Mouse (Mus musculus): ENCODE data around the gene Msantd1. TPM values are rescaled to one million over a fixed set of nuclear protein-coding genes. Genes with fewer than 3 reads are reported as not detected.
"Not testable (repeated sequence)": the region's sequence is repeated elsewhere in the genome, so short reads cannot be mapped to it uniquely, and the experiment has no call there.

Gene Msantd1
- under 1 TPM; 0.39 to 0.60 TPM for total RNA-seq (2021)

GRCm38 (mm10) chr5:34907910-34908725, at the start of gene Msantd1:
Msantd1 (plus strand) TSS chr5:34908012.
- DNase-seq, result no peak
- intact Hi-C loops (cut with DNase I), result no loop called here

- intact Hi-C loops (cut with DNase I), result no loop called here
- no peak for DNase-seq
Measured at GRCm38 (mm10) chr5:34865367-34865766, 42.4 kb upstream of the Msantd1 start.

GRCm38 (mm10) chr5:34880307-34880706, 27.5 kb upstream of the Msantd1 start:
- DNase-seq; intact Hi-C loops (cut with DNase I): not testable (repeated sequence)

GRCm38 (mm10) chr5:34881023-34881422, 26.8 kb upstream of the Msantd1 start:
- intact Hi-C loops (cut with DNase I), result no loop called here

GRCm38 (mm10) chr5:34885250-34885649, 22.6 kb upstream of the Msantd1 start:
- no peak for DNase-seq
- intact Hi-C loops (cut with DNase I), result no loop called here

More at GRCm38 (mm10) chr5:34881023-34881422, 26.8 kb upstream of the Msantd1 start:
- no peak for DNase-seq

- DNase-seq, result no peak
Measured at GRCm38 (mm10) chr5:34889252-34889651, 18.6 kb upstream of the Msantd1 start.

GRCm38 (mm10) chr5:34896697-34897453, 10.9 kb upstream of the Msantd1 start:
- intact Hi-C loops (cut with DNase I), result no loop called here
- DNase-seq, result no peak

More at GRCm38 (mm10) chr5:34889252-34889651, 18.6 kb upstream of the Msantd1 start:
- intact Hi-C loops (cut with DNase I), result no loop called here

GRCm38 (mm10) chr5:34899787-34900469, 7.9 kb upstream of the Msantd1 start:
- intact Hi-C loops (cut with DNase I), result no loop called here
- DNase-seq, result no peak

- intact Hi-C loops (cut with DNase I), result no loop called here
- DNase-seq, result no peak
Measured at GRCm38 (mm10) chr5:34902371-34902770, 5.4 kb upstream of the Msantd1 start.

GRCm38 (mm10) chr5:34902811-34903385, 4.9 kb upstream of the Msantd1 start:
- intact Hi-C loops (cut with DNase I), result no loop called here
- DNase-seq, result peak; percentile 23

- intact Hi-C loops (cut with DNase I), result no loop called here
- no peak for DNase-seq
Measured at GRCm38 (mm10) chr5:34904412-34904811, 3.4 kb upstream of the Msantd1 start.

- intact Hi-C loops (cut with DNase I), result no loop called here
- no peak for DNase-seq
Measured at GRCm38 (mm10) chr5:34907230-34907629, 582 bp upstream of the Msantd1 start.

- intact Hi-C loops (cut with DNase I), result no loop called here
- DNase-seq, result no peak
Measured at GRCm38 (mm10) chr5:34908726-34909633, 1.2 kb downstream of the Msantd1 start.

- no peak for DNase-seq
- intact Hi-C loops (cut with DNase I), result no loop called here
Measured at GRCm38 (mm10) chr5:34909634-34910503, 2.1 kb downstream of the Msantd1 start.

GRCm38 (mm10) chr5:34910504-34910815, 2.6 kb downstream of the Msantd1 start:
- intact Hi-C loops (cut with DNase I), result no loop called here
- no peak for DNase-seq

GRCm38 (mm10) chr5:34915801-34916200, 8.0 kb downstream of the Msantd1 start:
- peak; percentile 78 to 82 for DNase-seq
- intact Hi-C loops (cut with DNase I), result loop anchor here (1.0 to 2.0 kb wide), 3 partner anchors 71 to 128 kb away; no protein-coding TSS in a partner anchor

GRCm38 (mm10) chr5:34917234-34917655, 9.4 kb downstream of the Msantd1 start:
- intact Hi-C loops (cut with DNase I), result no loop called here
- DNase-seq, result no peak

- intact Hi-C loops (cut with DNase I), result no loop called here
- DNase-seq, result no peak
Measured at GRCm38 (mm10) chr5:34918785-34919184, 11.0 kb downstream of the Msantd1 start.

- intact Hi-C loops (cut with DNase I), result no loop called here
- no peak for DNase-seq
Measured at GRCm38 (mm10) chr5:34922531-34922930, 14.7 kb downstream of the Msantd1 start.
